Mouse (Mus musculus): ENCODE results near the gene Cox6b2.
A peak's percentile ranks its signal among the peaks of the same experiment; 100 is the strongest.
"Not testable (repeated sequence)": the region's sequence is repeated elsewhere in the genome, so short reads cannot be mapped to it uniquely, and the experiment has no call there.

Cox6b2 gene

DNA sequence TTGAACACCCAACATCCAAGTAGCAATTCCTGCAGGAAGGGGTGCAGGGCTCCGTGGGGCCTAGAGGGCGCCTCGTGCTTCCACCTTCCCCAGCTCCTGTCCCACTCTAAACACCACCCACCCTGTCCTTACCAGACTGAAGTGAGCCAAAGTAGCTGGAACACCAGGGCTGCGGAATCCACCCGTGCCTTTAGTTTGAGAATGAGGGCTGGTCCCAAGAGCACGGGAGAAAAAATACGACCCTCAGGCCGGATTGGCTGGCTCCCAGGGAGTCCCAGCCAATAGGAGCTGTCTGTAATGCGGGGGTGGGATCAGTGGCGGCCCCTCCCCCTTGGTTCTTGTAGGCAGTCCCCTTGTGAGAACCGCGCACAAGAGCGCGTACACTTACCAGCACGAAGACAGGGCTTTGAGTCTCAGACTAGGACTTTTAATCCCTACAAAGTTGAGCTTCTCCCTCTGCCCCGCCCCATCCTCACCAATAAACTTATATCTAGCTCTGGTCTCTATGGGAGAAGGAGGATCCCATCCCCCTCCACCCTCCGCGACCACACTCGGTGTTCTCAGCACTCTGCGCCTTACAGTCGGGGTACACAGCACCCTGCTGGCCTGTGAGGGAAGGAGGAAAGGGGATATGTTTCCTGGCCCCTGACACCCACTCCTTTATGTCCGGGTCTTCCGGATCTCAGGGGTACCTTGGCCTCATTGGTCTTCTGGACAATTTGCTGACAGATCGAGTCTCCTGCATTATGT is at the start of gene Cox6b2:
Cox6b2 (minus strand) TSS at position 274 of the 750 bp plus-strand sequence.
- DNase-seq (ENCODE audit: low spot score) = peak; percentile 68

- DNase-seq (ENCODE audit: low spot score) = no peak
Observed at GRCm38 (mm10) chr7:4802247-4802646, 49.4 kb upstream of the Cox6b2 start.

DNA sequence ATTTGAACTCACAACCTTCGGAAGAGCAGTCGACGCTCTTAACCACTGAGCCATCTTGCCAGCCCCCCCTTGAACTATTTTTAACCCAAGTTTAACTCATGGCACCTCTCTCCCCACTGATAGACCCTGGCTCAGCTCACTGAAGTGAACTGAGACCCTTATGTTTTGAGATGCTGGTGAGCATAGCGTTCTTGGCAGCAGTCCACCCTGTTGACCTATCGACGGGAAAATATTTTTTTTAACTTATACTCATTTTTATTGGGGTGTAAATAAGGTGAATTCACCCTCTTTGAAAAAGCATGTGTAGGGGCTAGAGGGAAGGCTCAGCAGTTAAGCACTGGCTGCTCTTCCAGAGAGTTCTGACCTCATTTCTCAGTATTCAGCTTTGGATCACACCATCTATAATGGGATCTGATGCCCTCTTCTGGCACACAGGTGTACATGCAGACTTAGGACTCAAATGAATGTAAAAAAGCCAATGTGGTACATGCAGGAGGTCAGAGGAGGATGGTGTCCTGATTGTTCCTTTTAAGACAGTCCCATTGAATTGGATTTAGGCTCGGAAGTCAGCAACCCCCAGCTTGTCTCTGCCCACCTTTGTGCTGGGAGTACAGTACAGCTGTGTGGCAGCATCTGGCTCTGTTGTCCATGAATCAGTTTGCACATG is 43.0 kb upstream of the Cox6b2 start:
- no peak for DNase-seq (ENCODE audit: low spot score)

DNA sequence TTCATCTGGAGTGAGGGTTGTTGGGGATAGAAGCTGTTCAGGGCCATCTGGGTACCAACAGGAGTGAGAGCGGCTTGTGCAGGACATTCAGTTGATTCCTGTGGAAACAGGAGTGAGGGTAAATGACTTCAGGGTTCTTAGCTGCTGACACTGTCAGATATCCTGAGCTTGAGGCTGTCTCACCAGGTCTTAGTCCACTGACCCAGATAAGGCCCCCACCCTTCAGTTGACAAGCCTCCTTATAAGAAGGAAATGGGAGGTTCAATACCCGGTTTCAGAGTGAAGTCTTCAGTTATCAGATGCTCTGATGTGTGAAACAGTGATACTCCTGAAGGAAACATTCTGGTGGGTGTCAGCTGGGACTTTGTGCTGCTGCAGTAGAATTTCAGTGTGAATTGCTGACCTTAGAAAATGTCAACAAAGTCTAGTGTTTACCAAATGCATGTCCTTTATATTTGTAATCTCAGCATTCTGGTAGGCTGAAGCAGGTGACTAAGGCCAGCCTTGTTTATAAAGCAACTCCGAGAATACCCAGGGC is 41.8 kb upstream of the Cox6b2 start:
- DNase-seq (ENCODE audit: low spot score) = no peak

DNA sequence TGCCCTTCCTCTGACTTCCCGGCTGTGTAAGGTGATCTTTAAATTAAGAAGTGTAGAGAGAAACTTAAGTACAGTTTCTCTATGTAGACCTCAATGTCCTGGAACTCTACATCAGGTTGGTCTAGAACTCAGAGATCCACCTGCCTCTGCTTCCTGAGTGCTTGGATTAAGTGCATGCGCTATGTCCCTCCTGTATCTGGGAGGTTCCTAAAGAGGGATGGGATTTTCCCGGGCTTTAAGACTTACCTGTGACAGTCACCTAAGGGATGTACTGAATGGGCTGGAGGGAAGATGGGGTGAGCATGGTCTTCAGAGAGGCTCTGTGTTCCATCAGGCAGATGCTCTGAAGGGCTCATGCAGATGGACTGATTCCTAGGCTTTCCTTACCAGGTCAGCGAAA is 40.8 kb upstream of the Cox6b2 start:
- DNase-seq (ENCODE audit: low spot score) = no peak

DNA sequence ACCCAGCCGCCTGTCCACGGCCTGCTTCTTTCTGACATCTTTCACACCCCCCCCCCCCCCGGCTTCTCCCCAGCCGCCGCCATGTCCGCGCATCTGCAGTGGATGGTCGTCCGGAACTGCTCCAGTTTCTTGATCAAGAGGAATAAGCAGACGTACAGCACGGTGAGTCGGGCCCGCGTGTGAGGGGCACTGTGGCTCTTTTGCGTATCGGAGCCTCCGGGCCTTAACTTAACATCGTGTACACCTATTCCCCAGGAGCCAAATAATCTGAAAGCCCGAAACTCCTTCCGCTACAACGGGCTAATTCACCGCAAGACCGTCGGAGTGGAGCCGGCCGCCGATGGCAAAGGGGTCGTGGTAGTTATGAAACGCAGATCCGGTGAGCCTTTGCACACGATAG is 40.4 kb upstream of the Cox6b2 start:
- DNase-seq (ENCODE audit: low spot score) = not testable (repeated sequence)

GRCm38 (mm10) chr7:4792278-4793212 is 39.7 kb upstream of the Cox6b2 start, which contains the start of gene Rpl28:
Rpl28 (plus strand) TSS chr7:4792874.
- DNase-seq (ENCODE audit: low spot score) = peak; percentile 92

GRCm38 (mm10) chr7:4789436-4789935 is 36.6 kb upstream of the Cox6b2 start, which contains the start of gene Tmem238:
Tmem238 (minus strand) TSS chr7:4789656.
- DNase-seq (ENCODE audit: low spot score) = no peak

DNA sequence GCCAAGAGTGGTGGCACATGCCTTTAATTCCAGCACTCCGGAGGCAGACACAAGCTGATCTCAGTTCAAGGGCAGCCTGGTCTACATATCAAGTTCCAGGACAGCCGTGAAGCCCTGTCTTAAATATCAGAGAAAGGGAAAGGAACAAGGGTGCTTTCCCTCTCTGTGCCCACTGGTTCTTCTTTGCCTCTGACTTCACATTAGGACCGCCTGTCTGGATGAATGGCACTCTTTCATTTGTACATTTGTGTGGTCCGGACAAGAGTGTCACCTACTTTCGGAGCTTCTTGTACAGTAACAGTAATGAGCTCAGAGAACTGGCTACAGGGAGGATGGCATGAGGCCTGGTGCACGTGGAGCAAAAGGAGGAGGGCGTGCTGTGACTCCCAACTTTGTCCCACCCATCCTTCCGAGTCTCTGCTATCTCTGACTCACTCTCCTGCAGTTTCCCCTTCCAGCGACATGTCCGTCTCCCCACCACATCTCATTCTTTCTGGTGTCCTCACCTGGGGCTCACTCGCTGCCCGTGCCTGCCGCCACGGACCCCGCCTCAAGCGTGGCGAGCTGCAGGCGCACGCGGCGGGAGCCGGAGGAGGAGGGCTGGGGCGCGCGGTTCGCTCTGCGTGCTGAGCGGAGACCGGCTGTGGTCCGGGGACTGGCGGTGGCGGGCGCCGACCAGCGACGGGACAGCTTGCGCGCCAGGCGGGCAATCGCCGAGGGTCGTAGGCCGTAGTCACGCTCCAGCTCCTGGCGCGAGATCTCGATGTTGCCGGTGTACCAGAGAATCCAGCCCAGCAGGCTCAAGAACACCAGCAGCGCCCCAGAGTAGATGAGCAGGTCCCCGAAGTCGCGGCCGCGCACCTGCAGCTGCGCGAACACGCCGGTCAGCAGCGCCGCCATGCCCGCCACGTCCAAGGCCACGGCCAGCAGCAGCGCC is 35.9 kb upstream of the Cox6b2 start:
- DNase-seq (ENCODE audit: low spot score) = no peak

DNA sequence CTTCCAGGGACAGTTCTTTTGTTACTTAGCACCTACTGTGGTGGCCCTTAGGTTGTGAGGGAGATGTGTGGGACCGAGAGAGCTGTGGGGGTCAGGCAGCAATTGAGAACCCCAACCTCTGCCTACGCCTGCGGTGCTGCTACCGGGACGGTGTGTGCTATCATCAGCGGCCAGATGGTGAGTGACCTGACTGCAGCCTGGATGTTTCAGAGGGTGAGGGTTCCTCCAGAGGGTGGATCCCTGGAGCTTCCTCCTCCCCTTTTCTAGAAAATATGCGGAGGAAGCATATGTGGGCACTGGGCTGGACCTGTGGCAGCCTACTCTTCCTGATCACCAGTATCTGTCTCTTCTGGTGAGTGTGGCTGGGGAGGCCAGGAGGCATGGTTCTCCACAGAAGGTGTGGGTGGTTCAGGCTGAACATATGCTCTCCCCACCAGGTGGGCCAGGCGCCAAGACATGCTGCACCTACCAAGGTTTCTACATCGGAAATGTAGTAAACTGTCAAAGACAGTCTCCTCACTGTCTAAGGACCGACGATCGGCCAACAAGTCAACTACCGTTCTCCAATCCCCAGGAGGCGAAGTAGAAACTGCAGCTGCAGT is 30.9 kb upstream of the Cox6b2 start:
- DNase-seq (ENCODE audit: low spot score) = no peak

DNA sequence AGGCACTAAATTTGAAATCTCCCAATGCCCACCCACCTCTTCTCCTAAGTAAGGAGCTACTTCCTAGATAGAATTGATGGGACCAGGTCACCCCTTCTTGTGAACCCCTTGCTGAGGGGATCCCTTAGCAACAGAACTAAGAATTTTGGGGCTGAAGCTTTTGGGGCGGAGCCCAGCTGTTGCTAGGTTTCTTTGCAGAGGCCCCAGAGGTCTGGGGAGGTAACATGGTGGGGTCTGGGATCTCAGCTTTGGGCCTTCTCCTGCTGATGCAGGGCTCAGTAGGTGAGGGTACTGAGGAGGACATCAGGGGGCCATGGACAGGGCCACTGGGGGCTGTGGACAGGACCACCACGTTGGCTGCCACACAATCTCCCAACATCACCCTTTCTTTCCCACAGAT is 29.9 kb upstream of the Cox6b2 start, which contains the start of the genes Il11 and Tmem190:
Il11 (minus strand) TSS at position 101 of the 400 bp plus-strand sequence.
Tmem190 (plus strand) TSS at position 179 of the 400 bp plus-strand sequence.
- no peak for DNase-seq (ENCODE audit: low spot score)

- DNase-seq (ENCODE audit: low spot score) = no peak
Observed at GRCm38 (mm10) chr7:4782130-4782529, 29.2 kb upstream of the Cox6b2 start.

DNA sequence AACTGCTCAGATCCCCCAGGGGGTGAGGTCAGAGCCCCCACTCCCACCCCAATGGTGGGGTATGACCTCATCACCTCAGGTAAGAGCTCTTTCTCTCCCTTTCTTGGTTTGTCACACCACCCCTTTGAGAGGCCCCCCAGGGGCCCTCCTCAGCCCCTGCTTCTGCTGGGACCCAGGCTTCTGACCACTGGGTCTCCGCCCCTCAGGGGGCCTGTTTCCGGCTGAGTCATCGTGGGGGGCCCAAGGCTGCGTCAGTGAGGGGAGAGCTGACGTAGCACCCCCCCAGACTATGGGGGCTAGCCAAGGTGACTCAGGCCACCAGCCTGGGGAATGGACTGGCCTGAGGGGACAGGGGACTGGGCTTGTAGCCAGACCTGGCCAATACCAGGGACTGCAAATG is 27.0 kb upstream of the Cox6b2 start:
- no peak for DNase-seq (ENCODE audit: low spot score)

DNA sequence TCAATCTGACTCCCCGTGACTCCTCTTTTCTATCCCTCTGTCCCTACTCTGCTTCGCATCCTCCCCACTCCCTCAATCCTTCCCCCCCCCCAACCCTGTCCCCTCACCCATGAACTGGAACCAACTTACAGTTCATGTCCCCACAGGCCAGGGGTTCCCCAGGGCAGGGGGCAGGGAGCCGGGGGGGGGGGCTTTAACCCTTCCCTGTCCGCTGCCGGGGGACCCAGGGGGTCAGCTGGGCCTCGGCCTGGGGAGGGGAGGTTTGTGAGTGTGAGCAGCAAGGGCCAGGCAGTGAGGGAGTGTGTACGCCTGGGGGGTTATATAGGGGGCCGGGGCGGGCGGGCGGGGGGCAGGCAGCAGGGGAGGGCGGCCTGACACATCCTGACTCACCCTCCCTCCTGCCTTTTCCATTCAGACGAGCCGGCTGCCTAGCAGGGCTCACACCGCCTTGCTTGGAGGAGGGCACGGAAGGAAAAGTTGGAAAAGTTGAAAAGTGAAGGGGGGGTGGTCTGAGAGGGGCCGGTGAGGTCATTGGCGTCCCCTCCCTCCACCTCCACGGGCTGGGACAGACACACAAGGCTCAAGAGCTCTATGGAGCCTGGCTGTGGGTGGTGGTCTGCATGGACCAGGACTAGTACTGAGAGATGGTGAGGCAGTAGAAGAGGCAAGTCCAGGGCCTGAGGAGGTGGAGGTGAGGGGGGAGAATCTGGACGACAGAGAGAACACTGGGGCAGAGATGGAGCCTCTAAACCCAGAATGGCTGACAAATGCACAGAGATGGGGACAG is 25.1 kb upstream of the Cox6b2 start:
- DNase-seq (ENCODE audit: low spot score) = no peak

DNA sequence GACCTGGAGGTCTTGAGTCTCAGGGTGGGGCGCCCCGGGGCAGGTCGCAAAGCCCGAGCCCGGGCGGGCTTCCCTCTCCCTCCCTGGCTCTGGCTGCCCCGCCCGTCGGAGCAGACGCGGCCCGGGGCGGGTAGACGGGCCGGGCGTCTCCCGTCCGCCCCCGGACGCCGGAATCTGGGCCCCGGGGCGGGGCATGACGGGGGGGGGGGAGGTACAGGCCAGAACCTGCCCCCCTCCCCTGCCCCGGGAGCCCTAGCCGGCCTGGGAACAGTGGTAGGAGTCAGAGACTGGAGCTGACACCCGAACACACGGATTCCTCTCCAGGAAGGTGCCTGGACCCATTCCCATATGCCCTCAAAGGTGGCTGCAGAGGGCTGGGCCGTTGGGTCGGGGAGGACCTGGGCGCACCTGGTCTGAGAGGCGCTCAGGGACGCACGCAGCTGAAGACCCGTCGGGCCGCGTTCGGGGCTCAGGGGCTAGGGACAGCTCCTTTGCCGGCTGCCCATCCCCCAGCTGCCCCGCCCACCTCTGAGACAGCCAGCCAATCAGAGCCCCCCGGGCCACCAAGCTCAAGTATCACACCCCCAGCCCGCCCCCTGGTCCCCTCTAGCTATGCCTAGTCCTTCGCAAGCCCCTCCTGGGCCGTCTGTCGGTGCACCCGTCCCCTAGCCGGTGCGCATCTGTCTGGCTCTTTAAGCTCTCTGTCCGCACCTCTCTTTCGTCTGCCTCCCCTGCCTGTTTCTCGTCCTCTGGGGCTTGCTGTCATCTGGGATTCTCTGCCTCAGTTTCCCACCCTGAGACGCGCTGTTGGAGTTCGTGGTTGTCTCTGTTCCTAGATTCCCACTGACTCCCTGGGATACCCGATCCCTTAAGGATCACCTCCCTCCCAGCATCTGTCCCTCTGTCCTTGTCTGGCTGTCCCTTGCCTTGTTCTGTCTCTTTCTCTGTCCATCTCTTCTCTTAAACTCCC is 24.3 kb upstream of the Cox6b2 start:
- DNase-seq (ENCODE audit: low spot score) = no peak

DNA sequence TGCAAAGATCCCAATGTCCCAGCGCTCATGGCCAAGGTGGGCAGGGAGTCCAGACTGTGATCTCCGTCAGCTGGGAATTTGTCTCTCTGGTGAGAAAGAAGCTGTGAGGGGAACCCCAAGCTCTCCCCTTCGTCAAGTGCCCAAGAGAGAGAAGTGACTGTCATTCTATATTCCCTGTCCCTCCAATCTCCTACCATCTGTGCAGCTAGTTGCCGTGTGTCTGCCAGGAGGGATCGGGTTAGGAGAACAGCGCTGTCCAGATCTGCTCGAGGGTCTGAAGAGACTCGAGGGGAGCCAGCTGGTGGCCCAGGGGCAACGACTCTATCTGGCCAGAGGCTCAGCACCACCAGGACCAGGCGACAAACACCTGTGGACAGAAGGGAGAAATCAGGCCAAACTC is 23.2 kb upstream of the Cox6b2 start:
- DNase-seq (ENCODE audit: low spot score) = no peak

GRCm38 (mm10) chr7:4771202-4771601 is 18.3 kb upstream of the Cox6b2 start, which contains the start of gene Fam71e2:
Fam71e2 (minus strand) TSS chr7:4771302.
- no peak for DNase-seq (ENCODE audit: low spot score)

Measured in left cerebral cortex, adult 11 months (tissue).